Mouse (Mus musculus) midbrain, embryonic 15.5 days (tissue): ENCODE results near the gene Galnt13. TPM values are rescaled to one million over a fixed set of nuclear protein-coding genes. Genes with fewer than 3 reads are reported as not detected.
"Not testable (repeated sequence)": the region's sequence is repeated elsewhere in the genome, so short reads cannot be mapped to it uniquely, and the experiment has no call there.

Source experiments
- ATAC-seq: fragments of 200-750 bp; cut with Nextera tagmentation; replicated peaks from 2 replicates; pipeline ENCODE4 v1.8.0; 2017; ENCODE audit warnings: moderate TSS enrichment
- H3K27ac ChIP-seq: fragments of 300-500 bp; sonication (generic); 2 replicates; pipeline ENCODE4 v1.5.1; 2015; ENCODE audit warnings: mild to moderate bottlenecking, inconsistent platforms
- H3K27me3 ChIP-seq: fragments of 300-500 bp; sonication (generic); replicated peaks from 2 replicates; pipeline ENCODE4 v1.6.1; 2015; ENCODE audit warnings: inconsistent platforms
- H3K36me3 ChIP-seq: fragments of 300-500 bp; sonication (generic); replicated peaks from 2 replicates; pipeline ENCODE4 v1.6.1; 2015; ENCODE audit warnings: inconsistent platforms
- H3K4me1 ChIP-seq: fragments of 300-500 bp; sonication (generic); 2 replicates; pipeline ENCODE4 v1.6.1; 2015; ENCODE audit warnings: inconsistent platforms
- H3K4me2 ChIP-seq: fragments of 300-500 bp; sonication (generic); 2 replicates; pipeline ENCODE4 v1.6.1; 2015; ENCODE audit warnings: inconsistent platforms, mild to moderate bottlenecking, moderate library complexity
- H3K4me3 ChIP-seq: fragments of 300-500 bp; sonication (generic); 2 replicates; pipeline ENCODE4 v1.5.1; 2015; ENCODE audit warnings: mild to moderate bottlenecking, inconsistent platforms
- H3K9ac ChIP-seq: fragments of 300-500 bp; sonication (generic); 2 replicates; pipeline ENCODE4 v1.6.1; 2015; ENCODE audit warnings: mild to moderate bottlenecking, inconsistent platforms
- H3K9me3 ChIP-seq: fragments of 300-500 bp; sonication (generic); 2 replicates; pipeline ENCODE4 v1.6.1; 2016; ENCODE audit warnings: inconsistent platforms
- WGBS: fragments of 180-500 bp; shearing (Covaris S2); methylation state at CpG from one replicate; pipeline ENCODE4 v1.1.7; 2015; ENCODE audit warnings: mixed read lengths; 5-methylcytosine and 5-hydroxymethylcytosine counted together
- polyA plus RNA-seq: library from polyadenylated mRNA; unstranded; fragments of >200 nt; fragmentation: Nextera tagmentation; extraction: Ambion mirVana; gene quantifications from 2 replicates; pipeline ENCODE4 v1.2.1, GENCODE M21; 2015

Galnt13 gene
- polyA plus RNA-seq, 1 experiment from 2014 or later, result 10.9 TPM

DNA sequence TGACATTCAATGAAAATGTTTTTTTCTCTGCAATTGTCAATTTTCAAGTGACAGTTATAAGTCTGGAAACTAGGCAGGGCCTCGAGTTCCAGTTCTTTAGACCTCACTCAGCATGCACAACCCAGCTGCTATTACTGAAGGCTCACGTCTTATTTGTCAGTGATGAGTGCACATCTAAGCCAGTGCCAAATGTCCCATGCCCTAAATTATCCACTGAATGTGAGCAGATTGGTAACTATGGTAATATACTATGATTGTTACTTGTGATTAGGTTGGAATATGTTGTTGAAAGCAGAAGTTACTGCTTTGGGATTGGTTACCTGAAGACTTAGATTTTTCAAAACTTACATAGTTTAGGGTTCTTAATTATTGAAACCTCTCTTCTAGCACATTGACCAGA, 131.1 kb downstream of the Galnt13 start:
- H3K36me3 ChIP-seq, result no peaks in the 10 kb centered on the region
- no peaks in the 10 kb centered on the region for H3K4me1 ChIP-seq
- no peak overlapping the region for H3K9ac ChIP-seq
- no peak overlapping the region for H3K27ac ChIP-seq
- ATAC-seq, result no peak
- no peaks in the 10 kb centered on the region for H3K9me3 ChIP-seq
- H3K4me2 ChIP-seq, result no peak overlapping the region
- H3K4me3 ChIP-seq, result no peak overlapping the region
- WGBS, result 58% methylated on average over 2 of the region's 2 CpGs
- H3K27me3 ChIP-seq, result no peaks in the 10 kb centered on the region

DNA sequence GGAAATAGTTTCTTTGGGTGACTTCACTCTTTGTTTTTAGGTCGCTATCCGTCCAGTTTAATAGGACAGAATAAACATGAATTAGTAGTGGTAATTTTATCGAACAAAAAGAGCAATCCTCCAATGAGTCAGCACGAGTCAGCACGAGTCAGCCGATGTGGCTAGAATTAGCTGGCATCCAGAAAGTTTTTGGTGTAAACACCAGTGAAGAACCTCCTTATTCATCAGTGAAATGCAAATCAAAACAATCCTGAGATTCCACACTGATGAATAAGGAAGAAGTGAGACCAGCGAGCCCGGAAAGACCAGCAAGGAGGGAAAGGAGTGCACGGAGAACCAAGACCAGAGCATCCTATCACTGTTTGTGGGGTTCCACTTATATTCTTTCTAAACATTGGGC, 131.5 kb downstream of the Galnt13 start:
- Histone ChIP-seq H3K9ac (no peak overlapping the region), H3K9me3 (no peaks in the 10 kb centered on the region), H3K4me3 (no peak overlapping the region), H3K27ac (no peak overlapping the region), H3K27me3 (no peaks in the 10 kb centered on the region), H3K4me1 (no peaks in the 10 kb centered on the region), H3K4me2 (no peak overlapping the region), H3K36me3 (no peaks in the 10 kb centered on the region)
- 88% methylated on average over 9 of the region's 9 CpGs for WGBS
- no peak for ATAC-seq

DNA sequence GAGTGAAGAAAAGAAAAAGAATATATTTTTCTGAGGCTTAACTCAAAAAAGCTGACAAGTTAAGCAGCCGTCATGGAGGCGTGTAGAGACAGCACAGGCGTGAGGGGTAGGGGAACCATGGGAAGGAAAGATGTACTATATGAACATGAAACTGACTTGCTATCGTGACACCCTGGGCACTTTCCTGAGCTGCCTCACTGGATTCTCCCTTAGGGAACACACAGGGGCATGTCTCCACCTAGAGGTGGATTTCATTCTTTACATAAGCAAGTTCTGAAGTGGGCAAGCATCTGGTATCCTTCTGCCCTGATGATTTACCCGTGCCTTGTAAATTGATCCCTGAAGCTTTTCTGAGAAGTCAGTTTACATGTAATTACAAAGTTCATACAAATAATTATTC, 277.7 kb downstream of the Galnt13 start:
- not testable (repeated sequence) for H3K36me3 ChIP-seq, H3K9me3 ChIP-seq, H3K4me1 ChIP-seq, H3K4me3 ChIP-seq, H3K27me3 ChIP-seq, H3K4me2 ChIP-seq, H3K27ac ChIP-seq, H3K9ac ChIP-seq
- peak; percentile 67; the same call in 1 of the 2 replicates for ATAC-seq
- WGBS, result no CpG with 5 or more reads among the region's 5 CpGs

DNA sequence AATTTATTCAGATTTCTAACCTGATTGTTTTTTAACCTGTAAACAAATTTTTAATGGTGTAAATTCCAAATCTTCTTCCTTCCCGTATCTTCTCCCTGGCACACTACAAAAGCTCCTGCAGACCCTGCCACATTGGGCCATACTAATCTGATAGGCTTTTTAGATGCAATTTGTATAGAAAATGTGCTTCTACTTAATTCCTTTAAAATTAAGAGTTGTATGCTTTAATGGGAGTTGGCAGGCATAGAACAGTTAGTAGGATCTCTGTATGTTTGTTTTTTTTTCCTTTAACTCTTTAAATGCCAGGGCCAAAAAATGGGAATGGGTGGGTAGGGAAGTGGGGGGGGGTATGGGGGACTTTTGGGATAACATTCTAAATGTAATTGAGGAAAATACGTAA, 315.1 kb downstream of the Galnt13 start:
- H3K4me1 ChIP-seq, result no peaks in the 10 kb centered on the region
- no peak overlapping the region for H3K27ac ChIP-seq
- no peak overlapping the region for H3K4me3 ChIP-seq
- H3K36me3 ChIP-seq, result no peaks in the 10 kb centered on the region
- H3K9ac ChIP-seq, result no peak overlapping the region
- H3K27me3 ChIP-seq, result no peaks in the 10 kb centered on the region
- H3K9me3 ChIP-seq, result no peaks in the 10 kb centered on the region
- WGBS, result 68% methylated on average over 2 of the region's 2 CpGs
- H3K4me2 ChIP-seq, result no peak overlapping the region
- ATAC-seq, result no peak

DNA sequence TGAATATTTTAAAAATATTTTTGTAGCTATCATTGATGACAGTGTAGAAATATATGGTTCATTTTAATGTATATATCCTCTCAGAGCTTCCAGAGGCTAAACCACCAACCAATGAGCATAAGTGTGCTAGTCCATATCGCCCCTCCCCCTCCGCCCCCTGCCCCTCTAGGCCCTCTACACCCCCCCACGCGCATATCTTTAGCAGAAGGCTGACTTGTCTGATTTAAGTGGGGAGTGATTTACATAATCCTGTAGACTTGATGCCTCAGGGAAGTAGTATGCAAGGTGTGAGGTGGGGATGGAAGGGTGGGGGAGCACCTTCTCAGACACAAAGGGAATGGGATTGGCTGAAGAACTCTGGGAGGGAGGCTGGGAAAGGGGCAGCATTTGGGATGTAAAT, 323.7 kb downstream of the Galnt13 start:
- Histone ChIP-seq H3K27ac (no peak overlapping the region), H3K4me2 (no peak overlapping the region), H3K9ac (no peak overlapping the region), H3K36me3 (no peaks in the 10 kb centered on the region), H3K27me3 (no peaks in the 10 kb centered on the region), H3K4me1 (no peaks in the 10 kb centered on the region), H3K4me3 (no peak overlapping the region), H3K9me3 (no peaks in the 10 kb centered on the region)
- 14% methylated on average over 4 of the region's 4 CpGs for WGBS
- peak; percentile 54; the same call in 1 of the 2 replicates for ATAC-seq

DNA sequence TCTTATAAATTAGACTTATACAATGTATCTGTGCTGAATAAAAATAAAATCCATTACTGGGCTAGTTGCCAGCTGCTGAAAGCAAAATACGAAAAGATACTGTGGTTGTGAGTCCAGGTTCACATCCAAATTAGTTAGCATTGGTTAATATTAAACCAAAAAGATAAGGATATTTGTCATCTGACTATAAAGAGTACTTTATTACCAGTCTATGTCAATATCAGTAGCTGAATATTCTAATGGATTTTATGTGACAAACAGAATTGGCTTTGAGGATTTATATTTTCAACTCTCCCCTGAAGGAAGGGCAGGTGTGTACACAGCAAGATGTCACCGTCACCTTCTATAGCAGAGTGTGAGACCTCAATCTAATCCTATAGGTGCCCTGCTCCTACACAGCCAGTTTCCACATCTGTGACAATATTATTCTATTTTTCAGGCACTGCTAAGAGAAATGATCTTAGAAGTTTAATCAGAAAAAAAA, 342.7 kb downstream of the Galnt13 start:
- Histone ChIP-seq H3K4me1 (no peaks in the 10 kb centered on the region), H3K9me3 (no peaks in the 10 kb centered on the region), H3K27me3 (no peaks in the 10 kb centered on the region), H3K36me3 (no peaks in the 10 kb centered on the region), H3K4me2 (no peak overlapping the region), H3K9ac (no peak overlapping the region), H3K4me3 (no peak overlapping the region), H3K27ac (no peak overlapping the region)
- WGBS, result 82% methylated on average over 2 of the region's 2 CpGs
- ATAC-seq, result no peak

DNA sequence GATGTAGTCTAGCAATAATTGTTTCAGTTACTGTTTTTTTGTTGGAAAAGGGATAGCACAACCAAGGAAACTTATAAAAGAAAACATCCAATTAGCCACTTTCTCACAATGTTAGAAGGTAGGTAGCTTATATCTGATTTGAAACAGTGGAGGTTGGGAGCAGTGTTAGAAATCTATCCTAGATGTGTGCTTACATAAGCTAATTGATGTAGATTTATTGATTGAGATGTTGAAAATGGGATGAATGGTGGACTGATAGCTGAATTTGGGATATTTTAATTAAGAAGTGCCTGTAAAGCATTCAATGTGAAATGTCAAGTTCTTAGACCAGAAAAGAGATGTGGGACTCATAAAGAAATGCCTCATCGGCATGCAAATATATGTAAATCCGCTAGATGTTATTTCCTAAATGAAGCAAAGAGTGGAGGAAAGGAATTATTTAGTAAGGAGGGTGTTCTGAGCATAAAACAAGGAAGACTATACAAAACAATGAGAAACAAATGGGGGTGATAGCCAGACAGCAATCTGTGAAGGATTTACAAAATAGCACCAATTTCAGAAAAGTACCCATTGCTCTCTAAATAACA, 377.6 kb downstream of the Galnt13 start:
- Histone ChIP-seq H3K4me3 (no peak overlapping the region), H3K27me3 (no peaks in the 10 kb centered on the region), H3K4me2 (no peak overlapping the region), H3K27ac (no peak overlapping the region), H3K9me3 (no peaks in the 10 kb centered on the region), H3K9ac (no peak overlapping the region), H3K36me3 (no peaks in the 10 kb centered on the region), H3K4me1 (no peaks in the 10 kb centered on the region)
- WGBS, result 57% methylated on average over 2 of the region's 2 CpGs
- no peak for ATAC-seq

DNA sequence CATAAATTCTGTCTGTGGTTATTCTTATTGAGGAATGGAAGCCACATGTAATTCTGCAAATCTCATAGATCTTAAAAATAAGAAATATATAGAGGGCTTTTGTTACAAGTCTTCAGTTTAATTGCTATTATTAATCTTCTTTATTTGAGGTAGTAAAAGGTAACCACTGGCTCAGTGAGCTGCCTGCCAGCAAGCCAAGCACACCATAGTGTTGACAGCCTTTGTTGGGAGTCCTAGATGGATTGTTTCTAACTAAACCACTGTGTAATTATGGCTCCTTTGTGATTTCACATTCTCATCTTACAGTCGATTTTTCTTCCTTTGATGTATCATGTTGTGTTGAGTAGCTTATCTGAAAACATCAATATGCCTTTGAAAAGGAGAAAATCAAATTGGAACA, 405.1 kb downstream of the Galnt13 start:
- no peaks in the 10 kb centered on the region for H3K36me3 ChIP-seq
- H3K4me3 ChIP-seq, result no peak overlapping the region
- no peaks in the 10 kb centered on the region for H3K4me1 ChIP-seq
- no peak overlapping the region for H3K9ac ChIP-seq
- H3K9me3 ChIP-seq, result no peaks in the 10 kb centered on the region
- H3K4me2 ChIP-seq, result no peak overlapping the region
- WGBS, result 60% methylated on average over 1 of the region's 1 CpGs
- no peak overlapping the region for H3K27ac ChIP-seq
- H3K27me3 ChIP-seq, result no peaks in the 10 kb centered on the region
- ATAC-seq, result no peak

DNA sequence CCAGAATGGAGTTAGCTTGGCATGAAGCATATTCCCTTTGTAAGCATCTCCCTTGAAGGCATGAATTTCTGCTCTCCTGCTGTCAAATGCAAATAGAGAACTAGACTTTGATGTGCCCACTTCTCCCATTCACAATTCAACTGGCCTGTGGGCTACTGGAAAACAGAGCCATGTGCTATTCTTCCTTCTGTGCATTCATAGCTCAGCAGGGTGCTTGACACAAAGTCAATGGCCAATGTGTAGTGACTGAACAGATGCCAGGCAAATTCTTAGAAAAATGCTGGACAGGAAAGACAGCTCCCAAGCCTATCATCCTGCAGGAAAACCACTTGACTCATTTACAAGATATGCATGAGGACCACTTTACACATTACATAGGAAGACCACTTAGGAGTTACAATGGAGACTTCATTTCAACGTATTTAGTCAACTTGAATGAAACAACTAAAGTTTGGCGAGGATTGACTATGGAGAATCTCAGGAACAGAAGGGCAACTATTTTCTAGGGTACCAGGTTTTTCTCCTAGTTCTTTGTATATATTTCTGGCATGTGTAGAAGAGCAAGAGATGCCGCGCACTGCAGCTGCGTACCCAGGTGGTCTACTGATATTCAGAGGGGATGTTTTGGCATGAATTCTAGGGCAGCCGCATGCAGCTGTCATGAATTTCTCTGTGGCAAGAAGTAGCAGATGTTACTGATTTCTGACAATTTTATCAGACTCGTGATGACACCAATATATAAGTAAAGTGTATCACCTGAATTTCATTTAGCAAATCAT, 470.4 kb downstream of the Galnt13 start:
- H3K9me3 ChIP-seq, result no peaks in the 10 kb centered on the region
- WGBS, result 83% methylated on average over 7 of the region's 7 CpGs
- H3K9ac ChIP-seq, result no peak overlapping the region
- H3K4me2 ChIP-seq, result no peak overlapping the region
- no peak; the same call in 1 of the 2 replicates for ATAC-seq
- H3K27me3 ChIP-seq, result no peaks in the 10 kb centered on the region
- no peaks in the 10 kb centered on the region for H3K36me3 ChIP-seq
- H3K4me3 ChIP-seq, result no peak overlapping the region
- H3K27ac ChIP-seq, result no peak overlapping the region
- H3K4me1 ChIP-seq, result no peaks in the 10 kb centered on the region

DNA sequence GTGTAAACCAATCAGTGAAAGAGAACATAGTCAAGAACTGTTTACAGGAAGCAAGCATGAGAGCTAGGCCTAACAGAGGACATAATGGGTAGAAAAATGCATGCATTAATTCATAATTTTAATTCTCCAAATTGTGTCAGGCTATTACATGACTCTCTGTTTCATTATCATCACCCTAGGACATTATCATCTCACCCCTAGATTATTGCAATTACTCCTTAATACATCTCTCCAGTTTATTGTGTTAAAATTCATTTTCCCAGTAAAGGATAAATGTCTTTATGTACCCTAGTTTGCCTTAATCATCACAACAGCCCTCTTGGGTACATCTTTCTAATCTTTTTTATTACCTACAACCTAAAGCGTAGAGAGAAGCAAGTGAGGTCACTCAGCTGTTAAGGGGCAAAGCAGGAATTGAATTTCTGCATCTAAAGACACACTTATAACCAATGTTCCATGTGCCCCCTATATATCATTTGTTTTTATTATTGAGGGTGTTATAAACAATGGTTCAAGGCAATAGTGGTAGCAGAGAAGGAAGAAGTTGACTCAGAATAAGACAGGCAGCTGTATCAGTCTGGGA, 479.1 kb downstream of the Galnt13 start:
- no peaks in the 10 kb centered on the region for H3K27me3 ChIP-seq
- no peak for ATAC-seq
- no peak overlapping the region for H3K9ac ChIP-seq
- H3K27ac ChIP-seq, result no peak overlapping the region
- H3K4me1 ChIP-seq, result no peaks in the 10 kb centered on the region
- H3K9me3 ChIP-seq, result no peaks in the 10 kb centered on the region
- H3K36me3 ChIP-seq, result no peaks in the 10 kb centered on the region
- H3K4me2 ChIP-seq, result no peak overlapping the region
- no peak overlapping the region for H3K4me3 ChIP-seq
- 80% methylated on average over 1 of the region's 1 CpGs for WGBS

DNA sequence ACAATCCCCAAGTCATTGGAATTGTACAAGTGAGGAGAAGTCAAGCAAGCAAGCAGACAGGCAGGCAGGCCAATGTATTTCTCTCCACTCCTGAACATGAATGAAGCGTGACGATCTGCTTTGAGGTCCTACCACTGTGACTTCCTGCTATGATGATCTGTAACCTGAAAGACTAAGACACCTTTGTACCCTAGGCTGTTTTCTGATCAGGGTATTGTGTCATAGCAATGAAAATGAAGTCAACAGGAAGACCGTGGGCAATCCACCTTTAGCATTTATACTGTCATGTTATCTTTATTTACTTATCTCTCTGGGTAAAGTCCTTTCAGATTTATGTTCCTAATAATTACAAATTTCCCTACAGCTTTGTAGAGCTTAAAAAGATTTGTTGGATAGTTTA, 500.3 kb downstream of the Galnt13 start:
- H3K9me3 ChIP-seq, result no peaks in the 10 kb centered on the region
- H3K9ac ChIP-seq, result no peak overlapping the region
- WGBS, result 91% methylated on average over 3 of the region's 3 CpGs
- H3K4me1 ChIP-seq, result no peaks in the 10 kb centered on the region
- H3K27ac ChIP-seq, result no peak overlapping the region
- ATAC-seq, result no peak
- H3K4me2 ChIP-seq, result no peak overlapping the region
- H3K27me3 ChIP-seq, result no peaks in the 10 kb centered on the region
- no peaks in the 10 kb centered on the region for H3K36me3 ChIP-seq
- H3K4me3 ChIP-seq, result no peak overlapping the region

DNA sequence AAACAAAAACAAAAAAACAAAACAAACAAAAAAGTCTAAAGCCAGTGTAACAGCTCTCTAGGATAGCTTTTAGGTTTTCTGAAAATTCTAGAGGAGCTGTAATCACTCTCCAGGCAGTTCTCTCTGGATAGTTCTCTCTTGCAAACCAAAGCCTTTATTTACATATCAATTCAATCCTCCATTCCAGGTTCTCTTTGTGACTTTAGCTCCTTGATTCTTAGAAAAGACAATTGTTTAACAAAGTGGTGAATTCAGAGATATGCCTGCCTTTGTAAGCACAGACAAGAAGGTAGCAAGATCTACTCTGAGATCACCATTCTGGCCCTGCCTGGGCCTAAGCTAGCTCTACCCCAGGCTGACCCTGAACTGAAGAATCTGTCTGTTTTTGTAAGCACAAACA, 501.2 kb downstream of the Galnt13 start:
- H3K9ac ChIP-seq, result no peak overlapping the region
- no peak for ATAC-seq
- H3K4me2 ChIP-seq, result no peak overlapping the region
- no peak overlapping the region for H3K27ac ChIP-seq
- H3K4me1 ChIP-seq, result no peaks in the 10 kb centered on the region
- H3K4me3 ChIP-seq, result no peak overlapping the region
- no peaks in the 10 kb centered on the region for H3K9me3 ChIP-seq
- H3K27me3 ChIP-seq, result no peaks in the 10 kb centered on the region
- no peaks in the 10 kb centered on the region for H3K36me3 ChIP-seq

DNA sequence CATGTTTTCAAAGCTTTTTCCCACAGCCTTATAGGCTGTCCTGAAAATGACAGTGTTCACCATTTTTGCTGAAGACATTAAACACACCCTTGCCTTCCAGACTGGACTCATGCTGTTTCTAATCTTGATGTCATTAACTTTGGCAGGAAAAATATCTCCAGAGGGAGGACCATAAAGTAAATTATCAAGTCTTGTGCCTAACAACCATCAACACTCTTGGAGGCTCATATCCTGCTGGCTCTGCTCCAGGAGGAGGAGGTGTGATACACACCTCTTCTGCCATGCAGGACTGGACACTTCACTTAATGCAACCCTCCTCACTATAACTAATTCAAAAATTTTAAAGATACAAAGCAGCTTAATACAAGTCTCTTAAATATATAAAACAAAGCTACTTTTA, 502.0 kb downstream of the Galnt13 start:
- Histone ChIP-seq H3K4me2 (no peak overlapping the region), H3K9me3 (no peaks in the 10 kb centered on the region), H3K27me3 (no peaks in the 10 kb centered on the region), H3K27ac (no peak overlapping the region), H3K9ac (no peak overlapping the region), H3K4me3 (no peak overlapping the region), H3K4me1 (no peaks in the 10 kb centered on the region), H3K36me3 (no peaks in the 10 kb centered on the region)
- no peak for ATAC-seq
